Mouse (Mus musculus): ENCODE results near the gene Mphosph10. TPM values are rescaled to one million over a fixed set of nuclear protein-coding genes. Genes with fewer than 3 reads are reported as not detected.
A peak's percentile ranks its signal among the peaks of the same experiment; 100 is the strongest.

Gene Mphosph10
- polyA plus RNA-seq, 1 experiment: 9.3 TPM

- Histone ChIP-seq H3K27me3 (ENCODE audit: control insufficient read depth, insufficient read depth, insufficient read length) (no peaks in the 10 kb centered on the region), H3K79me2 (ENCODE audit: control insufficient read depth, insufficient read depth) (no peaks in the 10 kb centered on the region), H3K36me3 (ENCODE audit: control insufficient read depth, insufficient read depth) (peaks cover 3% of the 10 kb centered on the region), H3K4me3 (ENCODE audit: insufficient read depth, poor library complexity, severe bottlenecking) (no peak overlapping the region), H3K79me3 (ENCODE audit: low read depth) (no peaks in the 10 kb centered on the region), H3ac (ENCODE audit: control insufficient read depth, insufficient read length, low read depth) (no peak overlapping the region)
- no peak for TF ChIP-seq CEBPB (IDR thresholded peaks at IDR 0.05; ENCODE audit: low read depth)
- no peak for TF ChIP-seq MAX (IDR thresholded peaks at IDR 0.05)
- no peak for TF ChIP-seq CTCF (IDR thresholded peaks at IDR 0.05; ENCODE audit: control insufficient read depth, insufficient read depth, insufficient read length)
- TF ChIP-seq MYOG (IDR thresholded peaks at IDR 0.05; ENCODE audit: control insufficient read depth, extremely low read depth, insufficient read length): no peak
- no peak for TF ChIP-seq USF1 (IDR thresholded peaks at IDR 0.05; ENCODE audit: low read depth)
- no peak for TF ChIP-seq FOSL1 (IDR thresholded peaks at IDR 0.05; ENCODE audit: insufficient read depth, low read length, poor library complexity, severe bottlenecking)
- no peak for TF ChIP-seq MYOD1 (IDR thresholded peaks at IDR 0.05; ENCODE audit: control insufficient read depth, insufficient read length, low read depth)
Observed at GRCm38 (mm10) chr7:64349147-64349861, 42.8 kb downstream of the Mphosph10 start.

- TF ChIP-seq FOSL1 (IDR thresholded peaks at IDR 0.05; ENCODE audit: insufficient read depth, low read length, poor library complexity, severe bottlenecking) (no peak), USF1 (IDR thresholded peaks at IDR 0.05; ENCODE audit: low read depth) (no peak)
- H3K79me3 ChIP-seq (ENCODE audit: low read depth): no peaks in the 10 kb centered on the region
- no peak overlapping the region for H3ac ChIP-seq (ENCODE audit: control insufficient read depth, insufficient read length, low read depth)
- H3K36me3 ChIP-seq (ENCODE audit: control insufficient read depth, insufficient read depth): peaks cover 3% of the 10 kb centered on the region
- H3K79me2 ChIP-seq (ENCODE audit: control insufficient read depth, insufficient read depth): no peaks in the 10 kb centered on the region
- H3K27me3 ChIP-seq (ENCODE audit: control insufficient read depth, insufficient read depth, insufficient read length): no peaks in the 10 kb centered on the region
- H3K4me3 ChIP-seq (ENCODE audit: insufficient read depth, poor library complexity, severe bottlenecking): no peak overlapping the region
Observed at GRCm38 (mm10) chr7:64347813-64348212, 44.3 kb downstream of the Mphosph10 start.

GRCm38 (mm10) chr7:64332686-64333085, 59.4 kb downstream of the Mphosph10 start:
- Histone ChIP-seq H3K4me3 (ENCODE audit: insufficient read depth, poor library complexity, severe bottlenecking) (no peak overlapping the region), H3K36me3 (ENCODE audit: control insufficient read depth, insufficient read depth) (peaks cover 52% of the 10 kb centered on the region), H3K27me3 (ENCODE audit: control insufficient read depth, insufficient read depth, insufficient read length) (no peaks in the 10 kb centered on the region), H3ac (ENCODE audit: control insufficient read depth, insufficient read length, low read depth) (no peak overlapping the region), H3K79me2 (ENCODE audit: control insufficient read depth, insufficient read depth) (no peaks in the 10 kb centered on the region), H3K79me3 (ENCODE audit: low read depth) (no peaks in the 10 kb centered on the region)
- TF ChIP-seq CTCF (IDR thresholded peaks at IDR 0.05; ENCODE audit: control insufficient read depth, insufficient read depth, insufficient read length): no peak
- TF ChIP-seq MYOG (IDR thresholded peaks at IDR 0.05; ENCODE audit: control insufficient read depth, extremely low read depth, insufficient read length): no peak
- TF ChIP-seq MAX (IDR thresholded peaks at IDR 0.05): no peak
- TF ChIP-seq FOSL1 (IDR thresholded peaks at IDR 0.05; ENCODE audit: insufficient read depth, low read length, poor library complexity, severe bottlenecking): no peak
- TF ChIP-seq USF1 (IDR thresholded peaks at IDR 0.05; ENCODE audit: low read depth): no peak
- TF ChIP-seq CEBPB (IDR thresholded peaks at IDR 0.05; ENCODE audit: low read depth): no peak
- no peak for TF ChIP-seq MYOD1 (IDR thresholded peaks at IDR 0.05; ENCODE audit: control insufficient read depth, insufficient read length, low read depth)

- H3K27me3 ChIP-seq (ENCODE audit: control insufficient read depth, insufficient read depth, insufficient read length): no peaks in the 10 kb centered on the region
- peaks cover 47% of the 10 kb centered on the region for H3K36me3 ChIP-seq (ENCODE audit: control insufficient read depth, insufficient read depth)
- no peaks in the 10 kb centered on the region for H3K79me3 ChIP-seq (ENCODE audit: low read depth)
- H3K79me2 ChIP-seq (ENCODE audit: control insufficient read depth, insufficient read depth): no peaks in the 10 kb centered on the region
- no peak overlapping the region for H3ac ChIP-seq (ENCODE audit: control insufficient read depth, insufficient read length, low read depth)
- H3K4me3 ChIP-seq (ENCODE audit: insufficient read depth, poor library complexity, severe bottlenecking): no peak overlapping the region
- TF ChIP-seq MAX (IDR thresholded peaks at IDR 0.05) (no peak), MYOD1 (IDR thresholded peaks at IDR 0.05; ENCODE audit: control insufficient read depth, insufficient read length, low read depth) (no peak), FOSL1 (IDR thresholded peaks at IDR 0.05; ENCODE audit: insufficient read depth, low read length, poor library complexity, severe bottlenecking) (no peak), MYOG (IDR thresholded peaks at IDR 0.05; ENCODE audit: control insufficient read depth, extremely low read depth, insufficient read length) (no peak), USF1 (IDR thresholded peaks at IDR 0.05; ENCODE audit: low read depth) (no peak), CEBPB (IDR thresholded peaks at IDR 0.05; ENCODE audit: low read depth) (no peak), CTCF (IDR thresholded peaks at IDR 0.05; ENCODE audit: control insufficient read depth, insufficient read depth, insufficient read length) (no peak)
Observed at GRCm38 (mm10) chr7:64331309-64331708, 60.8 kb downstream of the Mphosph10 start.

GRCm38 (mm10) chr7:64327486-64327885, 64.6 kb downstream of the Mphosph10 start:
- Histone ChIP-seq H3K79me2 (ENCODE audit: control insufficient read depth, insufficient read depth) (no peaks in the 10 kb centered on the region), H3K36me3 (ENCODE audit: control insufficient read depth, insufficient read depth) (peaks cover 54% of the 10 kb centered on the region), H3K79me3 (ENCODE audit: low read depth) (no peaks in the 10 kb centered on the region), H3K4me3 (ENCODE audit: insufficient read depth, poor library complexity, severe bottlenecking) (no peak overlapping the region), H3K27me3 (ENCODE audit: control insufficient read depth, insufficient read depth, insufficient read length) (no peaks in the 10 kb centered on the region), H3ac (ENCODE audit: control insufficient read depth, insufficient read length, low read depth) (no peak overlapping the region)
- TF ChIP-seq CTCF (IDR thresholded peaks at IDR 0.05; ENCODE audit: control insufficient read depth, insufficient read depth, insufficient read length) (no peak), USF1 (IDR thresholded peaks at IDR 0.05; ENCODE audit: low read depth) (no peak), MAX (IDR thresholded peaks at IDR 0.05) (no peak), CEBPB (IDR thresholded peaks at IDR 0.05; ENCODE audit: low read depth) (no peak), MYOD1 (IDR thresholded peaks at IDR 0.05; ENCODE audit: control insufficient read depth, insufficient read length, low read depth) (no peak), FOSL1 (IDR thresholded peaks at IDR 0.05; ENCODE audit: insufficient read depth, low read length, poor library complexity, severe bottlenecking) (no peak), MYOG (IDR thresholded peaks at IDR 0.05; ENCODE audit: control insufficient read depth, extremely low read depth, insufficient read length) (no peak)

- Histone ChIP-seq H3K4me3 (ENCODE audit: insufficient read depth, poor library complexity, severe bottlenecking) (no peak overlapping the region), H3K79me3 (ENCODE audit: low read depth) (no peaks in the 10 kb centered on the region), H3K79me2 (ENCODE audit: control insufficient read depth, insufficient read depth) (no peaks in the 10 kb centered on the region), H3K36me3 (ENCODE audit: control insufficient read depth, insufficient read depth) (peaks cover 60% of the 10 kb centered on the region), H3ac (ENCODE audit: control insufficient read depth, insufficient read length, low read depth) (no peak overlapping the region), H3K27me3 (ENCODE audit: control insufficient read depth, insufficient read depth, insufficient read length) (no peaks in the 10 kb centered on the region)
- TF ChIP-seq CTCF (IDR thresholded peaks at IDR 0.05; ENCODE audit: control insufficient read depth, insufficient read depth, insufficient read length) (peak; percentile 62), MYOG (IDR thresholded peaks at IDR 0.05; ENCODE audit: control insufficient read depth, extremely low read depth, insufficient read length) (no peak), USF1 (IDR thresholded peaks at IDR 0.05; ENCODE audit: low read depth) (no peak), FOSL1 (IDR thresholded peaks at IDR 0.05; ENCODE audit: insufficient read depth, low read length, poor library complexity, severe bottlenecking) (no peak), MAX (IDR thresholded peaks at IDR 0.05) (no peak), MYOD1 (IDR thresholded peaks at IDR 0.05; ENCODE audit: control insufficient read depth, insufficient read length, low read depth) (no peak)
Observed at GRCm38 (mm10) chr7:64326892-64327291, 65.2 kb downstream of the Mphosph10 start.
